Mouse (Mus musculus): ENCODE data around the gene Sugp1. TPM values are rescaled to one million over a fixed set of nuclear protein-coding genes. Genes with fewer than 3 reads are reported as not detected.
"Not testable (repeated sequence)": the region's sequence is repeated elsewhere in the genome, so short reads cannot be mapped to it uniquely, and the experiment has no call there.

Sugp1 gene
- total RNA-seq, 2 experiments from 2014 or later: 48.3 to 51.7 TPM

- no peak for DNase-seq (ENCODE audit: low spot score in 2 of 2)
These were observed 597 bp upstream of the Sugp1 start for GRCm38 (mm10) chr8:70041885-70042546.

- no peak for DNase-seq (ENCODE audit: low spot score in 2 of 2)
These were observed 1.4 kb downstream of the Sugp1 start for GRCm38 (mm10) chr8:70043996-70044395.

- no peak for DNase-seq (ENCODE audit: low spot score in 2 of 2)
These were observed 7.0 kb downstream of the Sugp1 start for GRCm38 (mm10) chr8:70049662-70050061.

GRCm38 (mm10) chr8:70050434-70050833, 7.8 kb downstream of the Sugp1 start:
- not testable (repeated sequence) for DNase-seq (ENCODE audit: low spot score in 2 of 2)

GRCm38 (mm10) chr8:70057721-70058120, 15.1 kb downstream of the Sugp1 start:
- no peak for DNase-seq (ENCODE audit: low spot score in 2 of 2)

- DNase-seq (ENCODE audit: low spot score in 2 of 2): no peak
These were observed 29.3 kb downstream of the Sugp1 start for GRCm38 (mm10) chr8:70071836-70072440.

- no peak for DNase-seq (ENCODE audit: low spot score in 2 of 2)
These were observed 29.9 kb downstream of the Sugp1 start, which contains the start of gene Tm6sf2 for GRCm38 (mm10) chr8:70072441-70073069. Gene Tm6sf2, plus strand, starts transcription at chr8:70072924.

GRCm38 (mm10) chr8:70073120-70073519, 30.5 kb downstream of the Sugp1 start:
- no peak for DNase-seq (ENCODE audit: low spot score in 2 of 2)

GRCm38 (mm10) chr8:70073682-70074081, 31.1 kb downstream of the Sugp1 start:
- no peak for DNase-seq (ENCODE audit: low spot score in 2 of 2)

- DNase-seq (ENCODE audit: low spot score in 2 of 2): no peak
These were observed 39.4 kb downstream of the Sugp1 start for GRCm38 (mm10) chr8:70081976-70082375.

GRCm38 (mm10) chr8:70083285-70083684, 40.7 kb downstream of the Sugp1 start, which contains the start of gene Hapln4:
Gene Hapln4, plus strand, starts transcription at chr8:70083457.
- peak in 1 of 2 experiments; percentile 63 for DNase-seq (ENCODE audit: low spot score in 2 of 2)

GRCm38 (mm10) chr8:70084191-70085065, 41.8 kb downstream of the Sugp1 start:
- DNase-seq (ENCODE audit: low spot score in 2 of 2): no peak

GRCm38 (mm10) chr8:70086151-70086550, 43.5 kb downstream of the Sugp1 start:
- no peak for DNase-seq (ENCODE audit: low spot score in 2 of 2)

GRCm38 (mm10) chr8:70087237-70087636, 44.6 kb downstream of the Sugp1 start:
- no peak for DNase-seq (ENCODE audit: low spot score in 2 of 2)

GRCm38 (mm10) chr8:70087836-70088650, 45.4 kb downstream of the Sugp1 start:
- peak; percentile 60 to 74 for DNase-seq (ENCODE audit: low spot score in 2 of 2)

GRCm38 (mm10) chr8:70089296-70089960, 46.8 kb downstream of the Sugp1 start:
- no peak for DNase-seq (ENCODE audit: low spot score in 2 of 2)

GRCm38 (mm10) chr8:70092786-70093185, 50.2 kb downstream of the Sugp1 start:
- DNase-seq (ENCODE audit: low spot score in 2 of 2): no peak

- peak in 1 of 2 experiments; percentile 66 for DNase-seq (ENCODE audit: low spot score in 2 of 2)
These were observed 56.7 kb downstream of the Sugp1 start for GRCm38 (mm10) chr8:70099276-70099675.

- DNase-seq (ENCODE audit: low spot score in 2 of 2): no peak
These were observed 57.6 kb downstream of the Sugp1 start for GRCm38 (mm10) chr8:70100241-70100640.

GRCm38 (mm10) chr8:70104506-70104905, 61.9 kb downstream of the Sugp1 start:
- DNase-seq (ENCODE audit: low spot score in 2 of 2): peak in 1 of 2 experiments; percentile 64
